Mouse (Mus musculus) stomach, embryonic 15.5 days (tissue): Measurements from ENCODE around the gene Leng8. TPM values are rescaled to one million over a fixed set of nuclear protein-coding genes. Genes with fewer than 3 reads are reported as not detected.

ENCODE experiments used
- ATAC-seq: fragments of 200-750 bp; cut with Nextera tagmentation; 2 replicates; pipeline ENCODE4 v1.8.0; 2017; ENCODE audit warnings: low read depth, moderate number of reproducible peaks, moderate TSS enrichment; ENCODE audit not compliant: insufficient read depth, low FRiP score
- H3K27ac ChIP-seq: fragments of 300-500 bp; sonication (generic); 2 replicates; pipeline ENCODE4 v1.5.1; 2015; ENCODE audit warnings: mild to moderate bottlenecking, inconsistent platforms
- H3K27me3 ChIP-seq: fragments of 300-500 bp; sonication (generic); replicated peaks from 2 replicates; pipeline ENCODE4 v1.6.1; 2015; ENCODE audit warnings: inconsistent platforms
- H3K36me3 ChIP-seq: fragments of 300-500 bp; sonication (generic); 2 replicates; pipeline ENCODE4 v1.6.1; 2015; ENCODE audit warnings: inconsistent platforms
- H3K4me1 ChIP-seq: fragments of 300-500 bp; sonication (generic); 2 replicates; pipeline ENCODE4 v1.6.1; 2015; ENCODE audit warnings: inconsistent platforms
- H3K4me2 ChIP-seq: fragments of 300-500 bp; sonication (generic); 2 replicates; pipeline ENCODE4 v1.6.1; 2015; ENCODE audit warnings: mild to moderate bottlenecking, inconsistent platforms
- H3K4me3 ChIP-seq: fragments of 300-500 bp; sonication (generic); replicated peaks from 2 replicates; pipeline ENCODE4 v1.5.1; 2015; ENCODE audit warnings: inconsistent platforms
- H3K9ac ChIP-seq: fragments of 300-500 bp; sonication (generic); 2 replicates; pipeline ENCODE4 v1.6.1; 2015; ENCODE audit warnings: inconsistent platforms
- H3K9me3 ChIP-seq: fragments of 300-500 bp; sonication (generic); 2 replicates; pipeline ENCODE4 v1.6.1; 2016; ENCODE audit warnings: inconsistent platforms
- WGBS: fragments of 180-500 bp; shearing (Covaris S2); methylation state at CpG from one replicate; pipeline ENCODE4 v1.1.7; 2015; 5-methylcytosine and 5-hydroxymethylcytosine counted together
- polyA plus RNA-seq: library from polyadenylated mRNA; unstranded; fragments of >200 nt; fragmentation: Nextera tagmentation; extraction: Ambion mirVana; gene quantifications from 2 replicates; pipeline ENCODE4 v1.2.1, GENCODE M21; 2015

The Leng8 gene
- polyA plus RNA-seq, 1 experiment from 2014 or later = 52.6 TPM

DNA sequence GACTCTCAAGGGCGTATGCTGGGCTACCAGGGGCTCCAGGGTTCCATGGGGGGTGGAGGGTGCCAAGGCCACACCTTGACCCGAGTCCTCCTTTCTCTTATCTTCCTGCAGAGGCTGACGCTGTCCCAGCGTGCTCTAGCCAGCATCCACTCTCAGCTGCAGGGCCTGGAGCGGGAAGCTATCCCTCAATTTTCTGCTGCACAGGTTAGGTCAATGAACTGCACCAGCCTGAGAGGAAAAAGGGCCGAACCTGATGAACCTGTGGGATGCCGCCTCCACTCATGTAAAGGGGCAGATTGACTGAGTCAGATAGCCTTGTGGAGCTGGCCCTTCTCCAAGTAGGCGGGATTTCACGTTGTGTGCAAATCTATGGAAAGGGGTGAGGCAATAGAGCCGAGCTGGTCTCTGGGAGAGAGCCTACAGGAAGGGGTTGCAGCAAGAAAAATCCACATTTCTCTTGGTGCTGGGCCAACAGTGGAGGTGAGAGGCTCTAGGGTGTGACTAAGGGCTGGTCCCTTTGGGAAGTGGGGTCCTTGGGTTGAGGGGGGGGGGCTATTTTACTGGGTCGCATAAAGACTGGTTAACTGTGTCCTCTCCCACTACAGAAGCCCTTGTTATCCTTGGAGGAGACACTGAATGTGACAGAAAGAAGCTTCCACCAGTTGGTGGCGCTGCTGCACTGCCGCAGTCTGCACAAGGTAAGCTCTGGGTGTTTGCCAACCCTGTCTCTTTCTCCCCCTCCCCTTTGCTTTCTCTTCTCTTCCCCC is 6.0 kb upstream of the Leng8 start:
- 39% methylated on average over 13 of the region's 13 CpGs for WGBS
- H3K4me1 ChIP-seq = peaks cover 7% of the 10 kb centered on the region; the same call in 1 of the 2 replicates
- no peak overlapping the region for H3K4me3 ChIP-seq
- ATAC-seq = peak; percentile 69
- H3K9ac ChIP-seq = no peak overlapping the region
- H3K9me3 ChIP-seq = no peaks in the 10 kb centered on the region
- peak overlapping the region; percentile 67 for H3K27ac ChIP-seq
- no peaks in the 10 kb centered on the region for H3K27me3 ChIP-seq
- H3K36me3 ChIP-seq = no peaks in the 10 kb centered on the region
- H3K4me2 ChIP-seq = no peak overlapping the region; the same call in 1 of the 2 replicates

DNA sequence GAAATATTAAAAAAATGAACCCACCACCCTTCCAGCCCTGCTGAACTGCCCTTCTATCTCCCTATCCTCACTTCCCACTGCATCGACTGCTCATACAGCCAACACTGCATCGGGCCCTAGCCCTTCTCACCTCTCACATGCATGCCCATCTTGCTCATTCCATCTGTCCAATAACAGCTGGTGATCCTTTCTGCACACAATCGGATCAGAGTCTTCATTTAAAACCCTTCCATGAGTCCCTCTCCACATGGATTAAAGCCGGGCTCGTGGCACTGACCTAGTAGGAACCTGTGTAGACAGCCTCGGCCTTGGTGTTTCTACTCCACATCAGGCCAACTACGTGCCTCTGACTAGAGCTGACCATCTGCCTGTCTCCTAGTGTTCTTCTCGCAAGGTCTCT is 4.9 kb upstream of the Leng8 start:
- ATAC-seq = no peak
- 87% methylated on average over 8 of the region's 8 CpGs for WGBS

DNA sequence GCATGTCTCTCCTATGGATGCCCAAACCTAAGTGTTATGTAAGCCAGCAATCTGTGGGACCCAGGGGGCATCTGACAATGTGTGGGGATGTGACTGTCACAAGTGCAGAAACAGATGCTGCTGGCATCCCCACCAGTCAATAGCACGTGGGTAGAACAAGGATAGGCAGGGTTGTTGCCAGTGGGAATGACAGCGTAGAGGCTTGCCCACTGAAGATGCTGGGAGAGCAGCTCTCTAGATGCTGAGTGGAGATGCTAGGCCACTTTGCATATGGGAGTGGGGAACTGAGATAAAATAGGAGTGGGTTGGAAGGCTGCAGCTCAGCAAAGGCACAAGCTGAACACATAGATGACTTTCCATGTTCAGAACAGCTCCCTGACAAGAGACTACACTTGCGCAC is 4.3 kb upstream of the Leng8 start:
- Histone ChIP-seq H3K9me3 (no peaks in the 10 kb centered on the region), H3K4me3 (no peak overlapping the region), H3K36me3 (no peaks in the 10 kb centered on the region), H3K27ac (no peak overlapping the region), H3K27me3 (no peaks in the 10 kb centered on the region), H3K4me2 (no peak overlapping the region), H3K4me1 (peaks cover 8% of the 10 kb centered on the region), H3K9ac (no peak overlapping the region)
- no peak for ATAC-seq
- WGBS = 95% methylated on average over 3 of the region's 3 CpGs

More for the DNA sequence above, 4.9 kb upstream of the Leng8 start:
- H3K4me2 ChIP-seq = no peak overlapping the region
- no peak overlapping the region for H3K4me3 ChIP-seq
- no peaks in the 10 kb centered on the region for H3K9me3 ChIP-seq
- H3K36me3 ChIP-seq = no peaks in the 10 kb centered on the region
- no peak overlapping the region for H3K9ac ChIP-seq
- H3K27ac ChIP-seq = no peak overlapping the region
- H3K27me3 ChIP-seq = no peaks in the 10 kb centered on the region
- H3K4me1 ChIP-seq = peaks cover 7% of the 10 kb centered on the region; the same call in 1 of the 2 replicates

DNA sequence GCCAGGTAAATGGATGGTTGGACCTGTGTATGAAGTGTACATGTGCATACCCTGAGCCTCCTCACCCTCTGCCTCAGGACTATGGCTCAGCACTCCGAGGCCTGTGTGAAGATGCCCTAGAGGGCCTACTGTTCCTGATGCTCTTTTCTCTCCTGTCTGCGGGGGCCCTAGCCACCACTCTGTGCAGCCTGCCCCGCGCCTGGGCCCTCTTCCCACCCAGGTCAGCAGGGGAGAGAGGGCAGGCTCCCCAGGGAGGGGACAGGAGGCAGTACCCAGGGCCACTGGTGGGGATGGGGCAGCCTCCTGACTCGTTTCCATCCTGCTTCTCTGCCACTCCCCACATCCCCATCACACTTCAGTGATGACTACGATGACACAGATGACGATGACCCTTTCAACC is 3.8 kb upstream of the Leng8 start:
- no peaks in the 10 kb centered on the region for H3K9me3 ChIP-seq
- H3K27me3 ChIP-seq = no peaks in the 10 kb centered on the region
- no peaks in the 10 kb centered on the region for H3K36me3 ChIP-seq
- H3K27ac ChIP-seq = no peak overlapping the region
- 85% methylated on average over 7 of the region's 7 CpGs for WGBS
- H3K4me1 ChIP-seq = peaks cover 12% of the 10 kb centered on the region
- no peak overlapping the region for H3K9ac ChIP-seq
- no peak overlapping the region for H3K4me2 ChIP-seq
- H3K4me3 ChIP-seq = no peak overlapping the region
- ATAC-seq = no peak

DNA sequence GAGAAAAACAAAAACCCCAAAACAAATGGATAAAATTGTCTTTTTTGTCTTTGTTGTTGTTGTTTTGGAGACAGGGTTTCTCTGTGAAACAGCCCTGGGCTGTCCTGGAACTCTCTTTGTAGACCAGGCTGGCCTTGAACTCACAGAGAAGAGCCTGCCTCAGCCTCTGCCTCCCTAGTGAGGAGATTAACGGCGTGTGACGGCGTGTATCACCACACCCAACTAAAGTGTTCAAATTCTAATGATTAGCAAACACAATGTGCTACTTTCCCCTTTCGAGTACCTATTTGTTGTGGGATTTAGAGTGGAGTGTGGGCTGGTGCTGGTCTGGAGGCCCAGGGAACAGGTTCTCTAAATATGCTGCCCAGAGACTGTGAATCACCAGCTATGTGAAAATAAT is 1.9 kb upstream of the Leng8 start:
- H3K27me3 ChIP-seq = no peaks in the 10 kb centered on the region
- no peak overlapping the region for H3K27ac ChIP-seq
- peaks cover 16% of the 10 kb centered on the region for H3K36me3 ChIP-seq
- H3K4me3 ChIP-seq = no peak overlapping the region
- no peak overlapping the region for H3K4me2 ChIP-seq
- WGBS = 73% methylated on average over 5 of the region's 5 CpGs
- H3K4me1 ChIP-seq = peaks cover 15% of the 10 kb centered on the region
- H3K9ac ChIP-seq = no peak overlapping the region
- no peaks in the 10 kb centered on the region for H3K9me3 ChIP-seq
- no peak for ATAC-seq

DNA sequence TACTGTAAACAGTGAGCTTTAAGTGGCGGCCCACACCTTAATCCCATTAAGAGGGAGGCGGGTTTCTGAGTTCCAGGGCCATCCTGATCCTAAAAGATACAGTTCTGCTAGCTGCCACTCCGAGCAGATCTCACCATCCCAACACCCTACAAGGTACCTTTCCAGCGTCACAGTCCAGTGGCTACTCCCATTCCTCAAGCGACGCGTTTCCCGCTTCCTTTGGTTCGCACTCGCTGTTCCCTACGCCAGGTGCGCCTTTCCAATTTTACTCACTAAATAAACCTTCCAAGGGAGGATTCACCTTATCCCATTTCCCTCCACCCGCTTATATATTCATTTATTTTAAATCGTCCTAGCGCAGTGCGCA is 452 bp upstream of the Leng8 start:
- H3K27ac ChIP-seq = peak overlapping the region; percentile 65
- H3K9me3 ChIP-seq = no peaks in the 10 kb centered on the region
- H3K4me3 ChIP-seq = peak overlapping the region; percentile 90
- H3K36me3 ChIP-seq = peaks cover 30% of the 10 kb centered on the region
- H3K4me2 ChIP-seq = peak overlapping the region; percentile 71
- H3K4me1 ChIP-seq = peaks cover 11% of the 10 kb centered on the region
- peak; percentile 1; the same call in 1 of the 2 replicates for ATAC-seq
- WGBS = under 1% methylated on average over 16 of the region's 16 CpGs
- no peaks in the 10 kb centered on the region for H3K27me3 ChIP-seq
- H3K9ac ChIP-seq = peak overlapping the region; percentile 26; the same call in 1 of the 2 replicates

DNA sequence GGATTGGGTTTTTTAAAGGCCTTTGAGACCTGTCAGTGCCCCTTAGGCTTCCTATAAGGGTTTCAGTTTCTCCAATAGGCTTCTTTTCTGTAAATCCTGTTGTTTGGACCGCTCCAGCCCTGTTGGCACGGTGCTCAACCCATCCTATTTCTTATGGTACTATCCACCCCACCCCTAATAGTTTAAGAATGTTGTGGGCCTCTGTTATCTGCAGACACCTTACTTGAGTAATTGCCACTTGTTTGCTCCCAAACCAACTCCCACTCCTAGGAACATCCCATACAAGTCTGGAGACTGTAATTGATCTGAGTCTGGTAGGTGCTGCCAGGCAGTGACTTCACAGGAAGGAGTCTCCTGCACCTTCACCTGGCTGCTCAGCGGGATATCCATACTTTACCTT is 907 bp downstream of the Leng8 start:
- Histone ChIP-seq H3K27me3 (no peaks in the 10 kb centered on the region), H3K9ac (peak overlapping the region; percentile 88), H3K4me2 (peak overlapping the region; percentile 83), H3K4me3 (peak overlapping the region; percentile 90), H3K4me1 (peaks cover 11% of the 10 kb centered on the region), H3K9me3 (no peaks in the 10 kb centered on the region), H3K27ac (peak overlapping the region; percentile 94), H3K36me3 (peaks cover 44% of the 10 kb centered on the region)
- ATAC-seq = no peak
- WGBS = 44% methylated on average over 3 of the region's 3 CpGs

DNA sequence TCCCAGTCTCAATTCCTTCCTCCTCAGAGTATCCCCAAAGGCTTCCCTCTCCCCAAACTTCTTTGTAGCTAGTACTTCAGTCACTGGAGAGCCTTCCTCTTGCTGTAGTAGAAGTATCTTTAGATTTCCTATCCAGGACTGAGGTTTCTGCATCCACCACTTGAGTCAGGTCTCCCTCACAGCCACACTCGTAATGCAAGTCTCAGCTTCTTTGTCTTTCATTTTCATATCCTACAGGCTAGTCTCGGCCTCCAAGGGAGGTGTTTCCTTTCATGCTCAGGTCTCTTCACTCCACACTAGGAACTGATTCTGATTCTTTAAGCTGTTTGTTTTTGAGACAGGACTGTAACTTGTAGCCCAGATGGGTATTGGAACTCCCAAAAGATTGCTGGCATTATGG is 1.3 kb downstream of the Leng8 start:
- Histone ChIP-seq H3K4me3 (peak overlapping the region; percentile 90), H3K27me3 (no peaks in the 10 kb centered on the region), H3K27ac (no peak overlapping the region), H3K4me1 (peaks cover 11% of the 10 kb centered on the region), H3K9ac (peak overlapping the region; percentile 88; the same call in 1 of the 2 replicates), H3K4me2 (peak overlapping the region; percentile 83), H3K9me3 (no peaks in the 10 kb centered on the region), H3K36me3 (peaks cover 48% of the 10 kb centered on the region)
- ATAC-seq = no peak
- 83% methylated on average over 2 of the region's 2 CpGs for WGBS

DNA sequence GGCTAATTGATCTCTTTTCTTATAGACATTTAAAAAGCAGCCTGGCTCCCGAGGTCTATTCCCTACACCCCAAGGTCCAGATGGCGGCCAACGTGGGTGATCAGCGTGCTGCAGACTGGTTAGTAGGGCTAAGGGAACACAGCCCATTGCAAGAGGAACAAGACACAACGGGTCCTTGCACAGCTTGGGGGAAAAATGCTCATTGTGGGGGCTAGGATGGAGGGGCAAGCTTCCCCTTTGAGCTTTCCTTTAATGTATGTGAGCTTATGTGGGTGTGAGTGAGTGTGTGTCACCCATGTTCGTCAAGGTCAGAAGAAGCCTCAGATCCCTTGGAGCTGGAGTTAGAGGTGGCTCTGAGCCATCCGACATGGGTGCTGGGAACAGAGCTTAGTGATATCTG is 1.8 kb downstream of the Leng8 start:
- no peak overlapping the region for H3K27ac ChIP-seq
- ATAC-seq = no peak
- WGBS = 92% methylated on average over 7 of the region's 7 CpGs
- no peak overlapping the region; the same call in 1 of the 2 replicates for H3K4me3 ChIP-seq
- peaks cover 52% of the 10 kb centered on the region for H3K36me3 ChIP-seq
- H3K4me2 ChIP-seq = no peak overlapping the region
- H3K9ac ChIP-seq = no peak overlapping the region
- peaks cover 11% of the 10 kb centered on the region for H3K4me1 ChIP-seq
- no peaks in the 10 kb centered on the region for H3K27me3 ChIP-seq
- H3K9me3 ChIP-seq = no peaks in the 10 kb centered on the region

DNA sequence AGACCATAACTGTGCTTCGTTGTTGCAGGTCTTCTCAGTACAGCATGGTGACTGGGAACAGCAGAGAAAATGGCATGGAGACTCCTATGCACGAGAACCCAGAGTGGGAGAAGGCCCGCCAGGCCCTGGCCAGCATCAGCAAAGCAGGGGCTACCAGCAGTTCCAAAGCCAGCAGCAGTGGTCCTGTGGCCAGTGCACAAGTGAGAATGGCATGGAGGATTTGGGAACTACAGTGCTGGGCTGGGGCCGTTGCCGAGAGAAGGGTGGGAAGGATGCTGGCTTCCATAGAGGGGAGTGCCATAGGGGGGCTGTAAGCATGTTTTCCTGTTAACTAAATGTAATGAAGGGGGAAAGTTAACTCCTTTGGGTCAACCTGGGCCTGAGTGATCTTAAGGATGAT is 2.6 kb downstream of the Leng8 start:
- 93% methylated on average over 5 of the region's 5 CpGs for WGBS
- Histone ChIP-seq H3K4me1 (peaks cover 11% of the 10 kb centered on the region), H3K9ac (no peak overlapping the region), H3K9me3 (no peaks in the 10 kb centered on the region), H3K27ac (no peak overlapping the region), H3K4me3 (no peak overlapping the region), H3K4me2 (no peak overlapping the region), H3K27me3 (no peaks in the 10 kb centered on the region), H3K36me3 (peaks cover 59% of the 10 kb centered on the region)
- ATAC-seq = no peak

DNA sequence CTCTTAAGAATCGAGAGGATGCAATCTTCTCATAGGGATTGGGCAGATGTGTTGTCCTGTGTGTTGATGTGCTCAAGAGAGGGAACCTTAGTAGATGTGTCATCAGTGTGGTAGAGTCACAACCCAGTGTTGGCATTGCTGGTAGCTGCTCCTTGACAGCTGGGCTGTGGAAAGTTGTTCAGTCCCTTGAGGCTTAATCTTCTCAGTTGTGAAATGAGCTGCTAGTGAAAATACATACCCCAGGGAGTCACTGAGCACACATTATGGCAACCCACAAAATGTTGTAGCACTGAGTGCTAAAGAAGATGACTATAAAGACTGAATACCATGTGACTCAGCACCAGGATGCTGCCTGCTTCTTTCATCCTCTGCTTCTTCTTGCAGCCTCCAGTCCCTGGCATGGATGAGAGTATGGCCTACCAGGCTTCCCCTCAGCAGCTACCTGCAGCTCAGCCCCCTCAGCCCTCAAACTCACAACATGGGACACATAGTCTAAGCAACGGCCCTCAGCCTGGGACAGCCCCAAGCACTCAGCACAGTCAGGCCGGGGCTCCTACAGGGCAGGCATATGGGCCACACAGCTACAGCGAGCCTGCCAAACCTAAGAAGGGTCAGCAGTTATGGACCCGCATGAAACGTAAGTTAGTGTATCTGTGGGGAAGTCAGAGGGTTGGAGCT is 4.9 kb downstream of the Leng8 start:
- no peak for ATAC-seq
- Histone ChIP-seq H3K27ac (no peak overlapping the region), H3K36me3 (peaks cover 83% of the 10 kb centered on the region), H3K4me3 (no peak overlapping the region), H3K9ac (no peak overlapping the region), H3K4me2 (no peak overlapping the region), H3K27me3 (no peaks in the 10 kb centered on the region), H3K9me3 (no peaks in the 10 kb centered on the region), H3K4me1 (peaks cover 9% of the 10 kb centered on the region)
- 89% methylated on average over 6 of the region's 6 CpGs for WGBS

DNA sequence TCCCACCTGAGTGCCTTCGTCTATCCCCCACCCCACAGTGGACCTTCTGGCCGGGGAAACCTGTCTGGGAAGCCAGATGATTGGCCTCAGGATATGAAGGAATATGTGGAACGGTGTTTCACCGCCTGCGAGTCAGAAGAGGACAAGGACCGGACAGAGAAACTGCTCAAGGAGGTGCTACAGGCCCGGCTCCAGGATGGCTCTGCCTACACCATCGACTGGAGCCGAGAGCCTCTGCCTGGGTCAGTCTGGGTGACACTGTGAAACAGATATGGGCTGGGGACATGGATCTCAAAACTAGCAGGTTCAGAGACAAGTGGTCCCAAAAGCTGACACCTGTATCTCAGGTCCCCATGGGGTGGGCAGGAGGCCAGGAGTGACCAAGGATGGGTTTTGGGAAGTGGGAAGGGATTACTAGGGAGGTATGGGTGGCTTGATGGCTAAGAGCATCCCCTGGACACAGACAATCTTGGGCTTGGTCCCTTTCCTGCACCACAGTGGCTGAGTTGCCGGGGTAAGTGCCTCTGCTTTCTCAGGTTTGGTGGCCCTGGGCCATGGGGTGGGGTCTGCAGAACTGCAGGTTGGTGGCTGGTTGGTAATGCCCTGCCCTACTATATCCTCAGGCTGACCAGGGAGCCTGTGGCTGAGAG is 6.1 kb downstream of the Leng8 start:
- H3K9ac ChIP-seq = no peak overlapping the region
- 95% methylated on average over 10 of the region's 10 CpGs for WGBS
- H3K4me2 ChIP-seq = no peak overlapping the region
- H3K4me1 ChIP-seq = peaks cover 13% of the 10 kb centered on the region
- peaks cover 86% of the 10 kb centered on the region for H3K36me3 ChIP-seq
- H3K27me3 ChIP-seq = no peaks in the 10 kb centered on the region
- no peaks in the 10 kb centered on the region for H3K9me3 ChIP-seq
- no peak overlapping the region for H3K4me3 ChIP-seq
- ATAC-seq = no peak; the same call in 1 of the 2 replicates
- no peak overlapping the region for H3K27ac ChIP-seq
